Mouse (Mus musculus) yolk sac, embryonic 10.5 days (tissue): ENCODE results near the gene Acp6.
"Not testable (repeated sequence)": the region's sequence is repeated elsewhere in the genome, so short reads cannot be mapped to it uniquely, and the experiment has no call there.

ENCODE experiments used
- DNase-seq: peaks from one replicate; pipeline ENCODE4 v3.0.0-alpha.2; 2017; ENCODE audit warnings: low spot score

Gene Acp6

DNA sequence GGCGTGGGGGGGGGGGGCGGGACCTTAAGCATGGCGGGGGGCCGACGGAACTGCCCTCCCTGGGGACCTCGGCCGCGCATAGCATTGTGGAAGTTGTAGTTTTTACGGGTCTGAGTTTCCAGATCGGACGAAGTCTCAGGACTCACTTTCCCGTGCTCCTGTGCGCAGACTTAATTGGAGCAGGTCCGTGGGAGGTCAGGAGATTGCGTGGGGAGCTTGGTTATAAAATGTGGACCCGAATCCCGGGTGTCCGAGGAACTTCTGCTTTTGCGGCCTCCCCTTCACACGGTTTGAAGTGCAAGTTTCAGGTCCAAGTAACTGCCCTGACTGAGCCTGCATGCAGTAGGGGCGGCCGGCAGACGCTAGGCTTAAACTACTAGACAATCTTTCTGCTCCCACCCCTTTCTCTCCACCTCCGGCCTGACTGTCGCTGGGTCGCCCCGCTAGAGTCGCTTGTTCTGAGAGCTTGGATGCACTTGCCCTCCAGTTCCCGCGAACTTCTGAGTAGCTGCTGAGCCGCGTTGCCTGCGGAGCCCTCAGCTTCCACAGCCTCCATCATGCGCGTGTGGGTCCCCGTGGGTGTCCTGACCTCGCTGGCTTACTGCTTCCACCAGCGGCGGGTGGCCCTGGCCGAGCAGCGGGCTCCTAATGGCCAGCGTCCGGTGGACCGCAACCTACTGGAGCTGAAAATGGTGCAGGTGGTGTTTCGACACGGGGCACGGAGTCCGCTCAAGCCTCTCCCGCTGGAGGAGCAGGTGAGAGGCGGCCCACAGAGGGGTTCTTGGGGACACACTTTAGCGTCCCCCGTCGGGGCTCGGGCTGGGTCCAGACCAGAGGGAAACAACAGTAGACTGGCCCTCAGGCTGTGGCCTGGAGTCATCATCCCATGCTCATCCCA, at the start of gene Acp6:
Acp6 (plus strand) TSS at position 167 of the 898 bp plus-strand sequence.
- peak; percentile 94 for DNase-seq

GRCm38 (mm10) chr3:97117511-97117910, 41.1 kb upstream of the Acp6 start:
- DNase-seq = no peak

GRCm38 (mm10) chr3:97118313-97118712, 40.3 kb upstream of the Acp6 start:
- no peak for DNase-seq

GRCm38 (mm10) chr3:97124193-97124592, 34.4 kb upstream of the Acp6 start:
- peak; percentile 12 for DNase-seq

- DNase-seq = no peak
Observed at GRCm38 (mm10) chr3:97129410-97129809, 29.2 kb upstream of the Acp6 start.

DNA sequence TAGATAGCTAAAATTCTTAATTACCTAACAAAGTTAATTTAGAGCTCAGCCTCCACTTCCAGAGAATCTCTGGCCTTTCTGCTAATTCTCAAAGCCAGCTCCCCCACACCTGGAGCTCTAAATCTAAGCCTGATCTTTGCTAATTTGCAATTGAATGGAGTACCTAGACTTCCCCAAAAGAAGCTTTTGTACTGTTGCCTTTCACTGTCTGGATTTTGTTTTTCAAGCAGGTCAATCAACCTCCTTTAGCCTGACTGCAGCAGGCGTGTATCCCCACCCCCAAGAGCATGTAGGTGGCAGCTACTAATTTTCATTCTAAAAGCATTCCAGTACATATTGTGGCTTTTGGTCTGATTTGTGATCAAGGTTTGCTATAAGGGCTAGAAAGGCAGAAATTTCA, 20.9 kb upstream of the Acp6 start:
- DNase-seq = not testable (repeated sequence)

GRCm38 (mm10) chr3:97151092-97151491, 7.5 kb upstream of the Acp6 start:
- peak; percentile 45 for DNase-seq

- no peak for DNase-seq
Observed at GRCm38 (mm10) chr3:97156431-97156830, 2.1 kb upstream of the Acp6 start.

- peak; percentile 7 for DNase-seq
Observed at GRCm38 (mm10) chr3:97157308-97157707, 1.3 kb upstream of the Acp6 start.

GRCm38 (mm10) chr3:97157958-97158599, 498 bp upstream of the Acp6 start:
- DNase-seq = peak; percentile 88

- no peak for DNase-seq
Observed at GRCm38 (mm10) chr3:97159509-97159850, 903 bp downstream of the Acp6 start.

- DNase-seq = no peak
Observed at GRCm38 (mm10) chr3:97159986-97160385, 1.4 kb downstream of the Acp6 start.

GRCm38 (mm10) chr3:97160908-97161307, 2.3 kb downstream of the Acp6 start:
- DNase-seq = no peak

DNA sequence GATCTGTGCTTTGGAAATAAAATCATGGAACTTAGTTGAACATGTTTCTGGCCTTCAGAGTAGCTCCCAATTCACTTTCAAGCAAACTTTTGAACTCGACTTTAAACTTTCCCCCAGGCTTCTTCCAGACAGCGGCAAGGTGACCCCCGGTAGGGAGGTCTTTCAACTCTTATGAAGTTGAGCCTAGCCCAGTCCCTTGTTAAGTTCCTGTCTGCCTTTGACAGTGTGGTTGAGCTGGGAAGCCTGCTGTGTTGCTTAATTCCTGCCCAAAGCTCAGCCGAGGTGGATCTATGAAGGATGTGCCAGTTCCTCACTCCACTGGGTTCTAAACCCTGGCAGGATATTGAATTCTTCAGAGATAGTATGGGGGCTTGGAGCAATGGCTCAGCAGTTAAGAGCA, 3.2 kb downstream of the Acp6 start:
- no peak for DNase-seq

GRCm38 (mm10) chr3:97164477-97164876, 5.9 kb downstream of the Acp6 start:
- DNase-seq = no peak

GRCm38 (mm10) chr3:97167126-97167525, 8.5 kb downstream of the Acp6 start:
- no peak for DNase-seq

GRCm38 (mm10) chr3:97171531-97171930, 13.0 kb downstream of the Acp6 start:
- DNase-seq = peak; percentile 11

GRCm38 (mm10) chr3:97172231-97172630, 13.7 kb downstream of the Acp6 start:
- DNase-seq = peak; percentile 9

GRCm38 (mm10) chr3:97172632-97173031, 14.1 kb downstream of the Acp6 start:
- DNase-seq = no peak

DNA sequence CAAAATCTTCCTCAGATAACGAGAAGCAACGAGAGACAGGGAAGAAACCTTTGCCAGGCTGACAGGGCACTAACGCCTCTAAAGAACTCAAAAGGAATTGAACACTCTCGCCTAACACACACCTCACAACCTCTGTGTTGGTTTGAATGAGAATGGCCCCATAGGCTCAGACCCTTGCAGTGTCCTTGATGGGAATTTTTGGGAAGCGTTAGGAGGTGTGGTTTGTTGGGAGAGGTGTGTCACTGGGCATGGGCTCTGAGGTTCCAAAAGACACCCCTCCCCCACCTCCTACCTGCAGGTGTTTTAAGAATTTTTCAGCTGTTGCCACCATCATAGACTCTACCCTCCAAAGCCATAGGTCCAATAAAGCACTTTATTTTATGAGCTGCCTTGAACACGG, 20.3 kb downstream of the Acp6 start:
- DNase-seq = no peak

GRCm38 (mm10) chr3:97180527-97180926, 21.9 kb downstream of the Acp6 start:
- no peak for DNase-seq

- no peak for DNase-seq
Observed at GRCm38 (mm10) chr3:97183810-97184209, 25.2 kb downstream of the Acp6 start.

DNA sequence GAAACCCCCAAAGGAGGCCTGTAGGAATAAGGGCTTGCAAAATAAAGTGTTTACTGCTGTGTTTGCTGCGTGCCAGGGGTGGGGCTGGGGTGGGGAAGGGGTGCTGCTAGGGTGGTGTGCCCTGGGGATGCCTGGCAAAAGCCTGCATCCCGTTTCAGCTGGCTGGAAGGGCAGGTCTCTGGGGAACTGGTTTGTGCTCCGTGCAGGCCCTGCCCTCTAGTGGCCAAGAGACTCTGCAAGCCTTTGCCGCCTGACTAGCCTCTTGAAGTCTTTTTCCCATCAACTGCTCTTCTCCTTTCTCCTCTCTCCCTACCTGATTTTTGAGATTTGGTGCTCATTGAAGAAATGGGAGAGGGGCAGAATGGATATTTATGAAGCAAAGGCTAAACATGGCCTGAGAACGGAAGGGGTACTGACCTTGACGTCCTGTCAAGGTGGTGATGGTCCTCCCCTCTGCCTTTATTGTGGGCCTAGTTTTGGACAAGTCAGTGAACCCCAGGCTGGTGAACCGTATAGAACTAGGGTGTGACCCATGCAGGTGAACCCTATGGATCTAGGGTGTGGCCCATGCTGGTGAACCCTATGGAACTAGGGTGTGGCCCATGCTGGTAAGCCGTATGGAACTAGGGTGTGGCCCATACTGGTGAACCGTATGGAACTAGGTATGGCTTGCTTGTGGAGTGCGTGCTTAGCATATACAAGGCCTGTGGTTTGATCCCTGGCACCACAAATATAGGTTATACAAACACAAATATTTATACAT, 26.7 kb downstream of the Acp6 start:
- peak; percentile 59 for DNase-seq
